Mouse (Mus musculus): ENCODE data around the gene Dgkz.
A peak's percentile ranks its signal among the peaks of the same experiment; 100 is the strongest.

GRCm38 (mm10) chr2:91984439-91984838, 8.8 kb upstream of the Dgkz start:
- 0 out of 2 replicates have a peak, but pooled peaks have one; percentile 18 for TF ChIP-seq POLR2A (IDR thresholded peaks at IDR 0.05; ENCODE audit: borderline replicate concordance, extremely low read depth, low read depth, low read length)
- no peak for TF ChIP-seq CTCF (IDR thresholded peaks at IDR 0.05; ENCODE audit: insufficient read depth, low read length)
